Mouse (Mus musculus): ENCODE data around the gene Gm11111. TPM values are rescaled to one million over a fixed set of nuclear protein-coding genes. Genes with fewer than 3 reads are reported as not detected.
"Not testable (repeated sequence)": the region's sequence is repeated elsewhere in the genome, so short reads cannot be mapped to it uniquely, and the experiment has no call there.

Gene Gm11111
- polyA plus RNA-seq, 1 experiment: not detected

DNA sequence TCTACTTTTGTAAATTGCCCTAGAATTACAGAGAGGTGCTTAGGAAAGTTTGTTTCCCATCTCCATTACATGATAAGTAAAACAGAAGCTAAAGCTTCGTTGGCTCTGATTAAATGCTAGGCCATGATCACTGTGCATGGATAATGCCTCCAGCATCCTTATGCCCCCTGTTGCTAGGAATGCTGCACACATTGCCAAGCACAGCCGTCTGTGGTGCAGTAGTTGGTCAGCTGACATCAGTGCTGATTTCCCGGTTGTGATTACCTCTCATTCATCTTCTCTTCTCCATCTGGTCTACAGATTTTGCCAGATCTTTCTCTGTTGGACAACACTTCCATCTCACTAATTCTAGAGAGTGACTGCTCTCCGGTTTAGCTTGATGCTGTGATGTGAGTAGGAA, 19.9 kb downstream of the Gm11111 start:
- Histone ChIP-seq H3K36me3 (ENCODE audit: control insufficient read depth, insufficient read depth) (no peaks in the 10 kb centered on the region), H3ac (ENCODE audit: control insufficient read depth, insufficient read length, low read depth) (no peak overlapping the region)

DNA sequence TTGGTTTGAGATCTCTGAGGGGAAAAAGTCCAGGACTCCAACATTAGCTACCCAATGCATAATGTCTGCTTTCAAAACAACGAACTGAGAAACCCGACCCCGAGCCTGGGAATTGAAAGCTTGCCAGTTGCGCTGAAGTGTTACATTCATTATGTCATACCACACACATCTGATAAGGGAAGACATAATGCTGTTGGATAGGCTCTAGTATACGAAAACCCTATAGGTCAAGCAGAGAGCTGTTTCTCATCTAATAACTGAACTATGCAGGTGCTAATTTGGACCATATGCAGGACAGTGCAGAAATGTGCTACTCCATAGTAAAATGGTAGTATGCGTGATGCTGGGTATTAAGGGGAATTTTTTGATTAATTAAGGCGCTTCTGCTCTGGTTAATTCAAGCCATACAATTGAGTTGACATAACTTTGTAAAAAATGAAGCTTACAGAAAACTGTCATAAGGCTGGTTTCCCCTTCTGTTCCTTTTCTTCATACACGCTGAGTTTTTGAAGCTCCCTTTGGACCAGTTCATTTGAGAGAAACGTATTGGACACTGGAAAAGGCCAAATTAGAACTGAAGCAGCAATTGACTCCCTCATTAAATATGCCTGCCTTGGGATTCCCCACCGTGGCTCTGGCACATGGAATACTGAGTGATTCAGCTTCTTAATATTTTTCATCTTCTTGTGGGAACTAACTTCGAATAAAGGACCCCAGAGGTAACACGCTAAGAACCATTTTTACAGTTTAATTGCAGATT, 22.4 kb downstream of the Gm11111 start:
- Histone ChIP-seq H3K79me2 (ENCODE audit: control insufficient read depth, insufficient read depth) (no peaks in the 10 kb centered on the region), H3K36me3 (ENCODE audit: control insufficient read depth, insufficient read depth) (no peaks in the 10 kb centered on the region)

More for the DNA sequence above, 19.9 kb downstream of the Gm11111 start:
- H3K4me3 ChIP-seq (ENCODE audit: insufficient read depth, poor library complexity, severe bottlenecking): no peak overlapping the region
- H3K79me3 ChIP-seq (ENCODE audit: low read depth): no peaks in the 10 kb centered on the region
- H3K79me2 ChIP-seq (ENCODE audit: control insufficient read depth, insufficient read depth): no peaks in the 10 kb centered on the region
- H3K27me3 ChIP-seq (ENCODE audit: control insufficient read depth, insufficient read depth, insufficient read length): peaks cover 3% of the 10 kb centered on the region
- TF ChIP-seq USF1 (IDR thresholded peaks at IDR 0.05; ENCODE audit: low read depth): no peak
- no peak for TF ChIP-seq FOSL1 (IDR thresholded peaks at IDR 0.05; ENCODE audit: insufficient read depth, low read length, poor library complexity, severe bottlenecking)
- TF ChIP-seq CEBPB (IDR thresholded peaks at IDR 0.05; ENCODE audit: low read depth): no peak
- TF ChIP-seq MYOG (IDR thresholded peaks at IDR 0.05; ENCODE audit: control insufficient read depth, extremely low read depth, insufficient read length): no peak
- no peak for TF ChIP-seq CTCF (IDR thresholded peaks at IDR 0.05; ENCODE audit: control insufficient read depth, insufficient read depth, insufficient read length)
- no peak for TF ChIP-seq MAX (IDR thresholded peaks at IDR 0.05)
- TF ChIP-seq MYOD1 (IDR thresholded peaks at IDR 0.05; ENCODE audit: control insufficient read depth, insufficient read length, low read depth): no peak

DNA sequence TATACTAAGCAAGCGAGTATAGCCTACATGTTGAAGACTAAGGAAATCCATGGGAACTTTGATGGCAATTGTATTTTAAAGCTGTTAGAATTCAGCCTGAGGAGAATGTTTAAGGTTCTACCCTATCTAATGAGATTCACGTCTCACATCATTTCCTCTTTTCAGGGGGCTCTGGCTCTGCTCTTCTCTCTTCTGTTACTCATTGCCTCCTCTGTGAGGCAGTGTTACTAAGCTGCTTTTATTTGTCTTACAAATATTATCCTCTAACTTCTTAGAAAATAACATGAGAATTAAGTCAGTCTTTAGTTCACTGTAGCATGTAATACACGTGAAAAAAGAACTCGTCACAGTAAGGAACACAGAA, 23.0 kb downstream of the Gm11111 start:
- no peaks in the 10 kb centered on the region for H3K36me3 ChIP-seq (ENCODE audit: control insufficient read depth, insufficient read depth)
- no peak overlapping the region for H3ac ChIP-seq (ENCODE audit: control insufficient read depth, insufficient read length, low read depth)
- peaks cover 3% of the 10 kb centered on the region for H3K27me3 ChIP-seq (ENCODE audit: control insufficient read depth, insufficient read depth, insufficient read length)
- no peak for TF ChIP-seq MYOG (IDR thresholded peaks at IDR 0.05; ENCODE audit: control insufficient read depth, extremely low read depth, insufficient read length)
- H3K4me3 ChIP-seq (ENCODE audit: insufficient read depth, poor library complexity, severe bottlenecking): no peak overlapping the region
- no peaks in the 10 kb centered on the region for H3K79me2 ChIP-seq (ENCODE audit: control insufficient read depth, insufficient read depth)
- H3K79me3 ChIP-seq (ENCODE audit: low read depth): no peaks in the 10 kb centered on the region

More for the DNA sequence above, 22.4 kb downstream of the Gm11111 start:
- TF ChIP-seq USF1 (IDR thresholded peaks at IDR 0.05; ENCODE audit: low read depth) (no peak), MYOG (IDR thresholded peaks at IDR 0.05; ENCODE audit: control insufficient read depth, extremely low read depth, insufficient read length) (no peak), CTCF (IDR thresholded peaks at IDR 0.05; ENCODE audit: control insufficient read depth, insufficient read depth, insufficient read length) (no peak), MYOD1 (IDR thresholded peaks at IDR 0.05; ENCODE audit: control insufficient read depth, insufficient read length, low read depth) (no peak), FOSL1 (IDR thresholded peaks at IDR 0.05; ENCODE audit: insufficient read depth, low read length, poor library complexity, severe bottlenecking) (no peak), MAX (IDR thresholded peaks at IDR 0.05) (no peak), CEBPB (IDR thresholded peaks at IDR 0.05; ENCODE audit: low read depth) (no peak)
- Histone ChIP-seq H3K79me3 (ENCODE audit: low read depth) (no peaks in the 10 kb centered on the region), H3K27me3 (ENCODE audit: control insufficient read depth, insufficient read depth, insufficient read length) (peaks cover 3% of the 10 kb centered on the region), H3ac (ENCODE audit: control insufficient read depth, insufficient read length, low read depth) (no peak overlapping the region), H3K4me3 (ENCODE audit: insufficient read depth, poor library complexity, severe bottlenecking) (no peak overlapping the region)

DNA sequence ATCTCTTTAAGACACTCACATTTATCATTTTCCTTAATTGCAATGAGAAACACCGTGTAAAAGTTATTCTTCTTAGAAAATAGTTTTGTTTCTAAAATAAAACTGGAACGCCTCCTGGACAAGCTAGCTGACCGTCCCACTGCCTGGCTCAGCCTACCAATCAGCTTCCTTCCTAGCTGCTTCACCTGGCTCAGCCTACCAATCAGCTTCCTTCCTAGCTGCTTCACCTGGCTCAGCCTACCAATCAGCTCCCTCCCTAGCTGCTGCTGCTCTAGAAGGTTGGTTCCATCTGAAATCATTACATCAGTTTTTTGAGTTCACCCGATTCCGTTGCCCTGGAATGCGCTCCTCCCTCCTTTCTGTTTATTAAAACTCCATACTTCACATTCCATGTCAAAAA, 24.0 kb downstream of the Gm11111 start:
- not testable (repeated sequence) for H3ac ChIP-seq (ENCODE audit: control insufficient read depth, insufficient read length, low read depth); H3K79me3 ChIP-seq (ENCODE audit: low read depth); H3K27me3 ChIP-seq (ENCODE audit: control insufficient read depth, insufficient read depth, insufficient read length); H3K4me3 ChIP-seq (ENCODE audit: insufficient read depth, poor library complexity, severe bottlenecking); H3K36me3 ChIP-seq (ENCODE audit: control insufficient read depth, insufficient read depth); H3K79me2 ChIP-seq (ENCODE audit: control insufficient read depth, insufficient read depth)

DNA sequence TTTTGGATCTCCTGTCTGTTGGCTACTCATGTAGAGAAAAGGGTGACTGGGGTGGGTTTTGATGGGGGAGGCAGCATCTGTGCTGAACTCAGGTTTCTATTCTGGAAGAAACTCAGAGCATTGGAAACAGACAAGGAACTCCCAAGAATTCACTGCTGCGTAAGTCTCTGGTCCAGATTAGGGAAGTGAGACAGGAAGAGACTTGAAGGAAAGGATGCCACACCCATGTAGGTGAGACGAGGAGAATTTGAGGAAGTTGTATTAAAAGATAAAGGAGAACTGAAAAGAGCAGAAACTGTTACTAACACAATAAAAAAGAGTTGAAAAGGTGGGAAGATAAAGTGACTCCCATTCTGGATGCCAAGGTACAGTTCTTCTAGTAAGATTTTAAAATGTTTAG, 25.9 kb downstream of the Gm11111 start:
- Histone ChIP-seq H3K79me3 (ENCODE audit: low read depth) (no peaks in the 10 kb centered on the region), H3K79me2 (ENCODE audit: control insufficient read depth, insufficient read depth) (no peaks in the 10 kb centered on the region), H3K4me3 (ENCODE audit: insufficient read depth, poor library complexity, severe bottlenecking) (no peak overlapping the region), H3ac (ENCODE audit: control insufficient read depth, insufficient read length, low read depth) (no peak overlapping the region), H3K27me3 (ENCODE audit: control insufficient read depth, insufficient read depth, insufficient read length) (no peaks in the 10 kb centered on the region), H3K36me3 (ENCODE audit: control insufficient read depth, insufficient read depth) (no peaks in the 10 kb centered on the region)
- TF ChIP-seq FOSL1 (IDR thresholded peaks at IDR 0.05; ENCODE audit: insufficient read depth, low read length, poor library complexity, severe bottlenecking) (no peak), USF1 (IDR thresholded peaks at IDR 0.05; ENCODE audit: low read depth) (no peak)

DNA sequence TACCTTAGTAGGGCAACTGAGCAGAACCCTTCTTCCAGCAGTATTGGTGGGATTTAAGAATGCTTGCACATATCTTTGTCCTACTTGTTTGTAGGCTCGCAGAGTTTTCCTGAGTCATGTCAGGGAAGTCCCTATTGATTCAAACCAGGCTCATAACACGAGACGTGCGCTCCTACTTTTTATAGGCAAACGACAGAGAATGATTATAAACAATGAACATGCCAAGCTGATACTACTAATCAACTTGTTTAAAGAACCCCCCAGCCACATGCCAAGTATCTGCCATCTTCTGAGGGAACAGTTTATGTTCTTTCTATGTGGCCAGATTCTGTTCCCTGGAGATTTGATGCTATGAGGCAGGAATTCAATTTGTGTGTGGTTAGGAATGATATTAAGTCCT, 28.3 kb downstream of the Gm11111 start:
- Histone ChIP-seq H3K79me3 (ENCODE audit: low read depth) (no peaks in the 10 kb centered on the region), H3K4me3 (ENCODE audit: insufficient read depth, poor library complexity, severe bottlenecking) (no peak overlapping the region), H3K36me3 (ENCODE audit: control insufficient read depth, insufficient read depth) (no peaks in the 10 kb centered on the region), H3K27me3 (ENCODE audit: control insufficient read depth, insufficient read depth, insufficient read length) (no peaks in the 10 kb centered on the region), H3K79me2 (ENCODE audit: control insufficient read depth, insufficient read depth) (no peaks in the 10 kb centered on the region), H3ac (ENCODE audit: control insufficient read depth, insufficient read length, low read depth) (no peak overlapping the region)
- TF ChIP-seq MYOG (IDR thresholded peaks at IDR 0.05; ENCODE audit: control insufficient read depth, extremely low read depth, insufficient read length) (no peak), FOSL1 (IDR thresholded peaks at IDR 0.05; ENCODE audit: insufficient read depth, low read length, poor library complexity, severe bottlenecking) (no peak), MYOD1 (IDR thresholded peaks at IDR 0.05; ENCODE audit: control insufficient read depth, insufficient read length, low read depth) (no peak), USF1 (IDR thresholded peaks at IDR 0.05; ENCODE audit: low read depth) (no peak), CTCF (IDR thresholded peaks at IDR 0.05; ENCODE audit: control insufficient read depth, insufficient read depth, insufficient read length) (no peak), CEBPB (IDR thresholded peaks at IDR 0.05; ENCODE audit: low read depth) (no peak), MAX (IDR thresholded peaks at IDR 0.05) (no peak)
